Mouse (Mus musculus): ENCODE data around the gene Cers6. TPM values are rescaled to one million over a fixed set of nuclear protein-coding genes. Genes with fewer than 3 reads are reported as not detected.

Cers6 gene
- polyA plus RNA-seq, 1 experiment = 10.3 TPM

DNA sequence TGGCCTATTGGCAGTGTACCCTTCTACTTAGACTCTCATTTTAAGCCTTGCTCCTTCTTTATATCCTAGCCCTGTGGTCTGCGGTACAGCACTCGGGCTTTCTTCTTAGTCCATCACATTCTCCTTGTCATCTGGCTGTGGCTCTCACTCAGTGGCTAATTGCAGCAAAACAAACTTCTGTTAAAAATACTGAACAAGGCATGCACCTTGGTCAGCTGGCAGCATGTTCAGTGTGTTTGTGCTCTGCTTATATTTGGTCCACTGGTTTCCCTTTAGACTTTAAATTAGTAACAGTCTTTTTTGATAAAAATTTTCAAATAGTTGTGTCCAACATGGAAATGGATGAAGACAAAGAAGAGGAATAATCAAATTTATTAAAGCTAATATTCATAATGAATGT is 94.3 kb downstream of the Cers6 start:
- Histone ChIP-seq H3K79me3 (ENCODE audit: low read depth) (peaks cover 2% of the 10 kb centered on the region), H3ac (ENCODE audit: control insufficient read depth, insufficient read length, low read depth) (no peak overlapping the region)

DNA sequence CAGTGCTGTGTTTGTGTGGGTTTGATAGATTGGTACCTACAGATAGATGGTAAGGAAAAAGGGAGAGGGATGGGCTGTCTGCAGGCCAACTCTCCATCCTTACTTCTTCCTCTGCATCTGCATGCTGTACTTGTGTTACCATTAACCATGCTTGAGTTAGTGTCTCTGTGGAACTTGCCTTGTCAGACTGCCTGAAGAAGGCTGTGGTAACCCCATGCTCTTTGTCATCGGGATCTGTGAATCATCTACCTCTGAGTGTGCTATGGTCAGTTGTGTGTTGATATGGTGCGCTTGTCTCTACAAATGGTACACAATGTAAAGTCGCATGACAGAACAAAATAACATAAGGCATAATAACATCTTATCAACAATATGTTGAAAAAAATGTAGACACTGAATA is 94.9 kb downstream of the Cers6 start:
- Histone ChIP-seq H3K79me3 (ENCODE audit: low read depth) (peaks cover 2% of the 10 kb centered on the region), H3K27me3 (ENCODE audit: control insufficient read depth, insufficient read depth, insufficient read length) (no peaks in the 10 kb centered on the region), H3K79me2 (ENCODE audit: control insufficient read depth, insufficient read depth) (peaks cover 19% of the 10 kb centered on the region), H3K36me3 (ENCODE audit: control insufficient read depth, insufficient read depth) (peaks cover 2% of the 10 kb centered on the region), H3K4me3 (ENCODE audit: insufficient read depth, poor library complexity, severe bottlenecking) (no peak overlapping the region), H3ac (ENCODE audit: control insufficient read depth, insufficient read length, low read depth) (no peak overlapping the region)
- no peak for TF ChIP-seq MYOD1 (IDR thresholded peaks at IDR 0.05; ENCODE audit: control insufficient read depth, insufficient read length, low read depth)
- TF ChIP-seq CEBPB (IDR thresholded peaks at IDR 0.05; ENCODE audit: low read depth) = no peak
- no peak for TF ChIP-seq USF1 (IDR thresholded peaks at IDR 0.05; ENCODE audit: low read depth)
- no peak for TF ChIP-seq MAX (IDR thresholded peaks at IDR 0.05)
- TF ChIP-seq FOSL1 (IDR thresholded peaks at IDR 0.05; ENCODE audit: insufficient read depth, low read length, poor library complexity, severe bottlenecking) = no peak
- no peak for TF ChIP-seq CTCF (IDR thresholded peaks at IDR 0.05; ENCODE audit: control insufficient read depth, insufficient read depth, insufficient read length)
- no peak for TF ChIP-seq MYOG (IDR thresholded peaks at IDR 0.05; ENCODE audit: control insufficient read depth, extremely low read depth, insufficient read length)

More for the DNA sequence above, 94.3 kb downstream of the Cers6 start:
- peaks cover 8% of the 10 kb centered on the region for H3K36me3 ChIP-seq (ENCODE audit: control insufficient read depth, insufficient read depth)
- H3K27me3 ChIP-seq (ENCODE audit: control insufficient read depth, insufficient read depth, insufficient read length) = no peaks in the 10 kb centered on the region
- no peak overlapping the region for H3K4me3 ChIP-seq (ENCODE audit: insufficient read depth, poor library complexity, severe bottlenecking)
- H3K79me2 ChIP-seq (ENCODE audit: control insufficient read depth, insufficient read depth) = peaks cover 19% of the 10 kb centered on the region
- TF ChIP-seq FOSL1 (IDR thresholded peaks at IDR 0.05; ENCODE audit: insufficient read depth, low read length, poor library complexity, severe bottlenecking) = no peak
- TF ChIP-seq USF1 (IDR thresholded peaks at IDR 0.05; ENCODE audit: low read depth) = no peak
- no peak for TF ChIP-seq MYOG (IDR thresholded peaks at IDR 0.05; ENCODE audit: control insufficient read depth, extremely low read depth, insufficient read length)
- no peak for TF ChIP-seq MAX (IDR thresholded peaks at IDR 0.05)
- TF ChIP-seq MYOD1 (IDR thresholded peaks at IDR 0.05; ENCODE audit: control insufficient read depth, insufficient read length, low read depth) = no peak
- TF ChIP-seq CEBPB (IDR thresholded peaks at IDR 0.05; ENCODE audit: low read depth) = no peak
- TF ChIP-seq CTCF (IDR thresholded peaks at IDR 0.05; ENCODE audit: control insufficient read depth, insufficient read depth, insufficient read length) = no peak

DNA sequence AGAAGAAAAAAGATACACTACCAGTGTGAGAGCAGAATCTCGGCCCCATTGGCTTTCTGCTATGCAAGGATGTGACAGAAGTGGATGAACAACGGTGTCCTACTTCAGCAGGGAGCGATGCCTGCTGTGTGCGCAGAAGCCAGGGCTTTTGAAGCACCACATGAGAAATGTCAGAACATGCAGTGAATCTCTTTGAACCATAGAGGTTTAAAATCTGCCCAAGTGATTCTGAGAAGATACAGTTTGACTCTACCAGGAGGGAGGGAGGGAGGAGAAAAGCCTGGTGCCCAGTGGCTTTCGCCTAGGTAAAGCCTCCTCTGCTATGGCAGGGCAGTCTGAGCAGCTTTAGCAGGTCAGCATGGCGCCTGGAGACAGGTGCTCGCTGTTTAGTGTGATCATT is 96.6 kb downstream of the Cers6 start:
- Histone ChIP-seq H3K27me3 (ENCODE audit: control insufficient read depth, insufficient read depth, insufficient read length) (no peaks in the 10 kb centered on the region), H3K4me3 (ENCODE audit: insufficient read depth, poor library complexity, severe bottlenecking) (no peak overlapping the region), H3ac (ENCODE audit: control insufficient read depth, insufficient read length, low read depth) (no peak overlapping the region), H3K79me2 (ENCODE audit: control insufficient read depth, insufficient read depth) (peaks cover 19% of the 10 kb centered on the region), H3K79me3 (ENCODE audit: low read depth) (peaks cover 2% of the 10 kb centered on the region), H3K36me3 (ENCODE audit: control insufficient read depth, insufficient read depth) (no peaks in the 10 kb centered on the region)
- TF ChIP-seq USF1 (IDR thresholded peaks at IDR 0.05; ENCODE audit: low read depth) (no peak), MAX (IDR thresholded peaks at IDR 0.05) (no peak), MYOD1 (IDR thresholded peaks at IDR 0.05; ENCODE audit: control insufficient read depth, insufficient read length, low read depth) (no peak), CTCF (IDR thresholded peaks at IDR 0.05; ENCODE audit: control insufficient read depth, insufficient read depth, insufficient read length) (no peak), MYOG (IDR thresholded peaks at IDR 0.05; ENCODE audit: control insufficient read depth, extremely low read depth, insufficient read length) (no peak), FOSL1 (IDR thresholded peaks at IDR 0.05; ENCODE audit: insufficient read depth, low read length, poor library complexity, severe bottlenecking) (no peak), CEBPB (IDR thresholded peaks at IDR 0.05; ENCODE audit: low read depth) (no peak)

DNA sequence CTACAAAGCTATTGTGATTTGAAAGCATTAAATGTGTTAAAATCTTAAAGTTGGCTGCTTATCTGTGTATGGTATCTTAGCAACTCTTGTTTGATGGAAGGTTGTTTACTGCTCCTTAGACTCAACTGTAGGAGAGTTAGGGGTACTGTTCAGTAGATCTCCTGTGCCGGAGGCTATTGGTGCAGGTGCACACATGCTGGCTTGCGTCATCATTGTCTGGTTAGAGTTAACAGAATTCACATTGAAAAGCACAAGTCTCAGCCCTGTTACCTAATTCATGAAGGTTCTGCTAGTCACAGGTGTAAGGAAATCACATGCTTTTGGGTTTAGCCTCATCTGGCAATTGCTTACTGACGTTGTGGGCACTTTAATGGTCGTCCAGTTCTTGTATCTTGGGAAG is 98.3 kb downstream of the Cers6 start:
- H3K4me3 ChIP-seq (ENCODE audit: insufficient read depth, poor library complexity, severe bottlenecking) = no peak overlapping the region
- H3K27me3 ChIP-seq (ENCODE audit: control insufficient read depth, insufficient read depth, insufficient read length) = no peaks in the 10 kb centered on the region
- TF ChIP-seq CTCF (IDR thresholded peaks at IDR 0.05; ENCODE audit: control insufficient read depth, insufficient read depth, insufficient read length) (no peak), CEBPB (IDR thresholded peaks at IDR 0.05; ENCODE audit: low read depth) (no peak), MYOG (IDR thresholded peaks at IDR 0.05; ENCODE audit: control insufficient read depth, extremely low read depth, insufficient read length) (no peak), MAX (IDR thresholded peaks at IDR 0.05) (no peak), FOSL1 (IDR thresholded peaks at IDR 0.05; ENCODE audit: insufficient read depth, low read length, poor library complexity, severe bottlenecking) (no peak), USF1 (IDR thresholded peaks at IDR 0.05; ENCODE audit: low read depth) (no peak), MYOD1 (IDR thresholded peaks at IDR 0.05; ENCODE audit: control insufficient read depth, insufficient read length, low read depth) (no peak)
- H3K79me3 ChIP-seq (ENCODE audit: low read depth) = peaks cover 2% of the 10 kb centered on the region
- H3ac ChIP-seq (ENCODE audit: control insufficient read depth, insufficient read length, low read depth) = no peak overlapping the region
- H3K79me2 ChIP-seq (ENCODE audit: control insufficient read depth, insufficient read depth) = peaks cover 10% of the 10 kb centered on the region
- no peaks in the 10 kb centered on the region for H3K36me3 ChIP-seq (ENCODE audit: control insufficient read depth, insufficient read depth)

DNA sequence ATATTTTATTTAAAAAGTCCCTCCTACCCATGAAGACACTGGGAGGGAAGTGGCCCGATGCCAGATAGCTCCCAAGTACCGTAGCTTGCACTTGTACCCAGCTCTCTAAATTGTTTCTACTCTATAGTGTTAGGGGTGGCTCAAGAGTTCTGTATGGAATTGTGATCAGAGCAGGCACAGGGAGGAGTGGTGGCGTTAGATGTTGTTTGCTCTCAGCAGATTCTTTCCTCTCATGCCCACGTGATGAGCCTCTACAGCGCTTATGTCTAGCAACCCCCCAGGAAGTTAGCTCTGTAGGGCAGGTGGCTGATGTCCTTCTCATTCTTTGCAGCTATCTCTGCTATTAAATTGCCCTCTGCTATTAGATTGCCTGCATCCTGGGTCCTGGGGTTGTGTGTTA is 98.8 kb downstream of the Cers6 start:
- Histone ChIP-seq H3K27me3 (ENCODE audit: control insufficient read depth, insufficient read depth, insufficient read length) (no peaks in the 10 kb centered on the region), H3K36me3 (ENCODE audit: control insufficient read depth, insufficient read depth) (no peaks in the 10 kb centered on the region), H3K79me3 (ENCODE audit: low read depth) (peaks cover 2% of the 10 kb centered on the region), H3ac (ENCODE audit: control insufficient read depth, insufficient read length, low read depth) (no peak overlapping the region), H3K79me2 (ENCODE audit: control insufficient read depth, insufficient read depth) (peaks cover 8% of the 10 kb centered on the region), H3K4me3 (ENCODE audit: insufficient read depth, poor library complexity, severe bottlenecking) (no peak overlapping the region)
- TF ChIP-seq FOSL1 (IDR thresholded peaks at IDR 0.05; ENCODE audit: insufficient read depth, low read length, poor library complexity, severe bottlenecking) = no peak
- no peak for TF ChIP-seq MYOG (IDR thresholded peaks at IDR 0.05; ENCODE audit: control insufficient read depth, extremely low read depth, insufficient read length)
- TF ChIP-seq USF1 (IDR thresholded peaks at IDR 0.05; ENCODE audit: low read depth) = no peak
- TF ChIP-seq MAX (IDR thresholded peaks at IDR 0.05) = no peak
- no peak for TF ChIP-seq CEBPB (IDR thresholded peaks at IDR 0.05; ENCODE audit: low read depth)
- no peak for TF ChIP-seq MYOD1 (IDR thresholded peaks at IDR 0.05; ENCODE audit: control insufficient read depth, insufficient read length, low read depth)
- no peak for TF ChIP-seq CTCF (IDR thresholded peaks at IDR 0.05; ENCODE audit: control insufficient read depth, insufficient read depth, insufficient read length)

DNA sequence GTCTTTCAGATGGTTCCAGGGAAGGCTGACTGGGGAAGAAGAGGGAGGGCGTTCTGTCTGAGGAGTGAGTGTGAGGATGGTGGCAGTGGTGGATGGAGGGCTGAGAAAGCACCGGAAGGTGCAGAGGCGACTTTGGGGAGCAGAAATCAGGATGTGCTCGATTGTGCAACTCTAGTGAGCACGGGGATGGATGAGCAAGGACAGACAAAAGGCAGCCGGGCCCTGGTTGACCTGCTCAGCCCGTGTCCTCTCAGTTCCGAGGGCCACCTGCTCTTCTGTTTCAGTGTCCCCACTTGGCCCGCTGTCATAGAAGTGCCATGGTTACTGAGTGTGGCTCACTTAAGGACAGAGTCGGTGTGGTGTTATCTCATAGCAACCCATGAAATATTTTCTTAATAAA is 99.4 kb downstream of the Cers6 start:
- no peaks in the 10 kb centered on the region for H3K36me3 ChIP-seq (ENCODE audit: control insufficient read depth, insufficient read depth)
- H3K79me3 ChIP-seq (ENCODE audit: low read depth) = peaks cover 2% of the 10 kb centered on the region
- H3K27me3 ChIP-seq (ENCODE audit: control insufficient read depth, insufficient read depth, insufficient read length) = no peaks in the 10 kb centered on the region
- TF ChIP-seq MYOG (IDR thresholded peaks at IDR 0.05; ENCODE audit: control insufficient read depth, extremely low read depth, insufficient read length) (no peak), USF1 (IDR thresholded peaks at IDR 0.05; ENCODE audit: low read depth) (no peak), FOSL1 (IDR thresholded peaks at IDR 0.05; ENCODE audit: insufficient read depth, low read length, poor library complexity, severe bottlenecking) (no peak), CEBPB (IDR thresholded peaks at IDR 0.05; ENCODE audit: low read depth) (no peak), MAX (IDR thresholded peaks at IDR 0.05) (no peak), CTCF (IDR thresholded peaks at IDR 0.05; ENCODE audit: control insufficient read depth, insufficient read depth, insufficient read length) (no peak), MYOD1 (IDR thresholded peaks at IDR 0.05; ENCODE audit: control insufficient read depth, insufficient read length, low read depth) (no peak)
- no peak overlapping the region for H3K4me3 ChIP-seq (ENCODE audit: insufficient read depth, poor library complexity, severe bottlenecking)
- H3K79me2 ChIP-seq (ENCODE audit: control insufficient read depth, insufficient read depth) = peaks cover 8% of the 10 kb centered on the region
- no peak overlapping the region for H3ac ChIP-seq (ENCODE audit: control insufficient read depth, insufficient read length, low read depth)
